Mouse (Mus musculus): ENCODE results near the gene Siah3. TPM values are rescaled to one million over a fixed set of nuclear protein-coding genes. Genes with fewer than 3 reads are reported as not detected.
A peak's percentile ranks its signal among the peaks of the same experiment; 100 is the strongest.

Gene Siah3
- total and polyA plus RNA-seq, 2 experiments from 2014 or later, result not detected

DNA sequence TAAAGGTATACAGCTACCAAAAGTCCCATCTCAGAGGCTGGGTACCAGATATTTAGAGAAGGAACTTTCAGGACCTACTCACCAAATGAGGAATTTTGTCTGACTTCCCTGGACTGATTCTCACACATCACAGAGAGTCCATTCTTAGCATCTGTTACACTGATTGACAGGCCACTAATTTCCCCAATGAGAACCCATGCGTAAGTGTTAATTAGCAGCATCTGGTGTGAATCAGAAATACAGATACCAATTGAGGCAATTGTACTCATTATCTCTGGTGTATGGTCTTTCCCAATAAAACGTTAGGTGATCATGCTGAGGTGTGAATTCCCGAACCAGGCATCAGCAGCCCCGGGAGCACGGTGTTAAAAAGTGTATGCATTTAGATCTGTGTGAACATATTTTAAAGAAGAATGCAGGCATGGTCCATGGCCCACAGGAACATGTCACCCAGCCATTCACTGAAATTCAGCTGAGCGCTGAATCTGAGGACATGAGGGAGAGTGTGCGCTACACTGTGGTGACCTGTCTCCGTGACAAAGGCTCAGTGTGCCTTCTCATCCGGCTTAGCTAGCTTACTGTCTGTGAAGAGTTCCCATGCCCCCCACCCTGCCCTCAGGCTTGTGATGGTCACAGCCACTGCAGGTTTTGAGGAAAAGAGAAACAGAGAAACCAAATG, 61.3 kb downstream of the Siah3 start:
- TF ChIP-seq EP300 (IDR thresholded peaks at IDR 0.05; ENCODE audit: low read depth) (no peak), CTCF (IDR thresholded peaks at IDR 0.05; ENCODE audit: low read depth) (no peak)
- DNase-seq (ENCODE audit: low spot score) (no peak), ATAC-seq (ENCODE audit: insufficient read depth, low read depth) (no peak)
- H3K4me2 ChIP-seq (ENCODE audit: low read depth, low read length), result no peak overlapping the region
- H3K4me3 ChIP-seq (ENCODE audit: low read depth, low read length), result no peak overlapping the region
- peaks cover 4% of the 10 kb centered on the region; the same call in 1 of the 2 replicates for H3K4me1 ChIP-seq (ENCODE audit: control insufficient read depth, insufficient read depth)
- WGBS, result 69% methylated on average over 9 of the region's 9 CpGs
- no peaks in the 10 kb centered on the region for H3K27me3 ChIP-seq (ENCODE audit: control insufficient read depth, insufficient read depth, low read length)
- no peak overlapping the region for H3K27ac ChIP-seq (ENCODE audit: low read depth)
- no peaks in the 10 kb centered on the region for H3K36me3 ChIP-seq (replicated peaks; ENCODE audit: control insufficient read depth, insufficient read depth, low read length)
- H3K9me3 ChIP-seq (replicated peaks; ENCODE audit: control insufficient read depth, low read length), result no peaks in the 10 kb centered on the region
- H3K9ac ChIP-seq (replicated peaks; ENCODE audit: low read depth, low read length), result no peak overlapping the region

DNA sequence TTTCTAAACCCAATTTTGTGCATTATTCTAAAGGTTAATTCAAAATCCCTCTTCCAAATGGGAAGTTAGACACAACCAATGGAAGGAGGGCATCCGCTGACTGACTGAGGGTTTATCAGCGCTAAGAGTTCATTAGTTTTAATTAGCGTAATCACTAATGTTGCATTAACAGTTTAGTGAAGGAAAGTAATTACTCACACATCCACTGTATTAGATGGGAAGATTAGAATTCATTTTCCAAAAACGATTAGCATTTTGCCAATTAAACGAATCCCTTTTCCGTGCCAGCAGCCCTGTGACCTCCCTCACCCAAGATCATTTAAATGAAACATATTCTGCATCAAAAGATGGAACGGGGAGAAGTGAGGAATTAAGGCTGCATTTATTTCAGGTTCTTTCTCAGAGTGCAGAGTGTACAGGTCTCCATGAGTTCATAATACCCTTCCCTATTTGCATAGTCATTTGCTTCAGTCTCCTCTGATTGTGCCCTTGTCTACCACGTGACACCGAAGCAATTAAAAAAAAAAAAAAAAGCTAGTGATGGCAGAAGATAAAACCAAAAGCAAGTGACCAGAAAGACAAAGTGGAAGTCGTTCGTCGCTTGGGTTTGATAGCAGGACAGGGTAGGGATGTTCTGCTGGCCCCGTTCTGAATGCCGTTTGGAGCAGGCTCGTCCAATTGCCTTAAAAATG, 62.6 kb downstream of the Siah3 start:
- Histone ChIP-seq H3K27ac (ENCODE audit: low read depth) (no peak overlapping the region), H3K4me3 (ENCODE audit: low read depth, low read length) (no peak overlapping the region), H3K9me3 (replicated peaks; ENCODE audit: control insufficient read depth, low read length) (no peaks in the 10 kb centered on the region), H3K27me3 (ENCODE audit: control insufficient read depth, insufficient read depth, low read length) (no peaks in the 10 kb centered on the region), H3K36me3 (replicated peaks; ENCODE audit: control insufficient read depth, insufficient read depth, low read length) (no peaks in the 10 kb centered on the region), H3K4me1 (ENCODE audit: control insufficient read depth, insufficient read depth) (peaks cover 4% of the 10 kb centered on the region; the same call in 1 of the 2 replicates), H3K9ac (replicated peaks; ENCODE audit: low read depth, low read length) (no peak overlapping the region), H3K4me2 (ENCODE audit: low read depth, low read length) (peak overlapping the region; percentile 42)
- 64% methylated on average over 15 of the region's 15 CpGs for WGBS
- DNase-seq (ENCODE audit: low spot score), result no peak
- no peak for ATAC-seq (ENCODE audit: insufficient read depth, low read depth)
- TF ChIP-seq EP300 (IDR thresholded peaks at IDR 0.05; ENCODE audit: low read depth) (no peak), CTCF (IDR thresholded peaks at IDR 0.05; ENCODE audit: low read depth) (no peak)

DNA sequence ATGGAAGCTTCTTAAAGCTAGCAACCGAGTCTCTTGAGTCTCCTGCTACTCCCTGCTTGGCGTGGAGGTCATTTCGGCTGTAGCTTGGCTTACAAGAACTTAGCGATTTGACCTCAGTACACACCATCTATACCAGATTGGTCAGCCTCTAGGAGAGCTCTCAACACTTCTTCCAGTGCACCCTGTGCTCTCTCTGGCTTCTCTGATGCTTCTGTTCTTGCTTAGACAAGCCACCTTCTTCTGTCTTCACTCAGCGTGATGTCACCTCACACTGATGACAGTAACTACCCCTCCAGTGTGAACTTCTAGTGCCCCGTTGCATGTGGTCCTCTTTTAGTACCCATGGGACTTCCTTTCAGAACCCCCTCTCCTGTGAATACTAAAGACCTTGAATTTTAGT, 63.1 kb downstream of the Siah3 start:
- Histone ChIP-seq H3K4me1 (ENCODE audit: control insufficient read depth, insufficient read depth) (peaks cover 4% of the 10 kb centered on the region; the same call in 1 of the 2 replicates), H3K9me3 (replicated peaks; ENCODE audit: control insufficient read depth, low read length) (no peaks in the 10 kb centered on the region), H3K4me3 (ENCODE audit: low read depth, low read length) (no peak overlapping the region), H3K27ac (ENCODE audit: low read depth) (no peak overlapping the region), H3K27me3 (ENCODE audit: control insufficient read depth, insufficient read depth, low read length) (no peaks in the 10 kb centered on the region), H3K36me3 (replicated peaks; ENCODE audit: control insufficient read depth, insufficient read depth, low read length) (no peaks in the 10 kb centered on the region), H3K9ac (replicated peaks; ENCODE audit: low read depth, low read length) (no peak overlapping the region), H3K4me2 (ENCODE audit: low read depth, low read length) (peak overlapping the region; percentile 42)
- peak; percentile 23 for DNase-seq (ENCODE audit: low spot score)
- ATAC-seq (ENCODE audit: insufficient read depth, low read depth), result 0 out of 2 replicates have a peak, but pooled peaks have one; percentile 36
- 34% methylated on average over 6 of the region's 6 CpGs for WGBS
- TF ChIP-seq CTCF (IDR thresholded peaks at IDR 0.05; ENCODE audit: low read depth), result no peak

DNA sequence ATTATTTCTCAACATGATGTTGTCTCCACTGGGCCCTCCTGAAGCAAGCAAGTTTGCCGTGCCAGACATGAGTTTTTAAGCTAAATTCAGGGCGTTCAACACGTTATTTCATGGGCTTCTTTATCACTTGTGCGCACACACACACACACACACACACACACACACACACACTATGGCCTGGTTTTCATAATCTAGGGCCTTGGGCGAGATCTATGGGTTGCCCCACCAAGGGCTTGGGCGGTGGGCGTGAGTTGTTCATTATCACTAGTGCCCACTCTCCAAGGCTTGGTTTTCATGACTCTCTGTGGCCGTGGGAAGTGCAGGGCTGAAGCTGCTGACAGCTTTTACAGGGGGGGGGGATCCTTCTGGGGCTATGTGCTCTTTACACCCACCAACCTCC, 63.9 kb downstream of the Siah3 start:
- ATAC-seq (ENCODE audit: insufficient read depth, low read depth) (no peak), DNase-seq (ENCODE audit: low spot score) (no peak)
- TF ChIP-seq EP300 (IDR thresholded peaks at IDR 0.05; ENCODE audit: low read depth), result no peak
- no peak for TF ChIP-seq CTCF (IDR thresholded peaks at IDR 0.05; ENCODE audit: low read depth)
- Histone ChIP-seq H3K36me3 (replicated peaks; ENCODE audit: control insufficient read depth, insufficient read depth, low read length) (no peaks in the 10 kb centered on the region), H3K4me3 (ENCODE audit: low read depth, low read length) (no peak overlapping the region), H3K27me3 (ENCODE audit: control insufficient read depth, insufficient read depth, low read length) (no peaks in the 10 kb centered on the region), H3K4me2 (ENCODE audit: low read depth, low read length) (no peak overlapping the region), H3K4me1 (ENCODE audit: control insufficient read depth, insufficient read depth) (peaks cover 4% of the 10 kb centered on the region; the same call in 1 of the 2 replicates), H3K9ac (replicated peaks; ENCODE audit: low read depth, low read length) (no peak overlapping the region), H3K9me3 (replicated peaks; ENCODE audit: control insufficient read depth, low read length) (no peaks in the 10 kb centered on the region), H3K27ac (ENCODE audit: low read depth) (no peak overlapping the region)
- 57% methylated on average over 8 of the region's 8 CpGs for WGBS

DNA sequence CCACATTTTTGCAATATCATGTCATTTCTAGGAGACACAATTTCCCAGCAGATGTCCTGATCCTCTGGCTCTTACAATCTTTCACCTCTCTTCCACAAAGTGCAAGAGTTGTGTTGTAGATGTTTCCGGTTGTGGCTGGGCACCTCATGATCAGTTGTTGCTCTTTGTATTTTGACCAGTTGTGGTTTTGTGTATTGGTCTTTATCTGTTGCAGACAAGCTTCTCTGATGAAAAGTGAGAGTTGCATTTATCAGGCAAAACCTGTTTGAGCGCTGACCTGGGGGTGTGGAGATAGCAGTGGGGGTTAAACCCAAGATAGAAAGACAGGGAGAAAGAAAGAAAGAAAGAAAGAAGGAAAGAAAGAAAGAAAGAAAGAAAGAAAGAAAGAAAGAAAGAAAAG, 68.9 kb downstream of the Siah3 start:
- H3K4me3 ChIP-seq (ENCODE audit: low read depth, low read length), result no peak overlapping the region
- ATAC-seq (ENCODE audit: insufficient read depth, low read depth), result no peak
- no peak for DNase-seq (ENCODE audit: low spot score)
- H3K4me1 ChIP-seq (ENCODE audit: control insufficient read depth, insufficient read depth), result peaks cover 10% of the 10 kb centered on the region
- 79% methylated on average over 2 of the region's 2 CpGs for WGBS
- TF ChIP-seq CTCF (IDR thresholded peaks at IDR 0.05; ENCODE audit: low read depth) (no peak), EP300 (IDR thresholded peaks at IDR 0.05; ENCODE audit: low read depth) (no peak)
- no peaks in the 10 kb centered on the region for H3K36me3 ChIP-seq (replicated peaks; ENCODE audit: control insufficient read depth, insufficient read depth, low read length)
- no peaks in the 10 kb centered on the region for H3K9me3 ChIP-seq (replicated peaks; ENCODE audit: control insufficient read depth, low read length)
- no peak overlapping the region for H3K4me2 ChIP-seq (ENCODE audit: low read depth, low read length)
- no peak overlapping the region for H3K9ac ChIP-seq (replicated peaks; ENCODE audit: low read depth, low read length)
- no peaks in the 10 kb centered on the region for H3K27me3 ChIP-seq (ENCODE audit: control insufficient read depth, insufficient read depth, low read length)
- no peak overlapping the region for H3K27ac ChIP-seq (ENCODE audit: low read depth)
